Mouse (Mus musculus): ENCODE data around the gene Emd. TPM values are rescaled to one million over a fixed set of nuclear protein-coding genes. Genes with fewer than 3 reads are reported as not detected.

The Emd gene
- 24.7 and 30.3 TPM in 2 replicates for polyA plus RNA-seq (2012; rRNA removed)

DNA sequence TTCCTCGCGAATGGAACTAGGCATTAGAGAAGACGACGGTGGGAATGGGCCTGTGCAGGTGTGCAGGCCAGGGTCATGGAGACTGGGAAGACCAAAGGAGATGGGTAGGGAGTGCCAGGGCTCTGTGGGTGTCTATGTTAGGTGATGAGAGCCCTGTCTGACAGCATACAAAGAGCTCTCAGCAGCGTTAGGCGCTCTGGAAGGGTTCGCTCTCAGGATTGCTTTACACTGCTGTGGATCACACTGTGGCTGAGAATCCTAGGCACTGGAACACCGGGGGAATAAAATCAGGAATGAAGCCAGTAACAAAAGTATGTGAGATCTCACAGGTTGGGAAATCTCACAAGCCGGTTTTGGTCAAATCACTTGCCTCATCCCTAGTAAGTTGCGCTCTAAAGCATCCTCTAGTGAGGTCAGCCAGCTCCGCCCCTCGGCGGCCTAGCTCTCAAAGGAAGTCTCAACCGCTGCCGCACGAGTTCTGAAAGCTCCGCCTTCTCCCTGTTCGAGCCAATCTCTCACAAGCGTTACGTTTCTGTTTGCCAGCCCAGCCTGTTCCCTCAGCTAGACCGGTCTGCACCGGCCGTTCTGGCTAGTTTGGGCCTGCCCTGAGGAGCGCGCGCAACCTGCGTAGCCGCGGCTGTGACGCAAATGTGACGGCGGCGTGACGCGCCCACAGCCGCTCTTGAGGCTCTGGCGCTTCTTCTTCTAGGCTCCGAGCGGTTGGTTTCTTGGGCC is at the start of gene Emd:
Gene Emd (plus strand): TSS at position 535 of the 735 bp plus-strand sequence.

DNA sequence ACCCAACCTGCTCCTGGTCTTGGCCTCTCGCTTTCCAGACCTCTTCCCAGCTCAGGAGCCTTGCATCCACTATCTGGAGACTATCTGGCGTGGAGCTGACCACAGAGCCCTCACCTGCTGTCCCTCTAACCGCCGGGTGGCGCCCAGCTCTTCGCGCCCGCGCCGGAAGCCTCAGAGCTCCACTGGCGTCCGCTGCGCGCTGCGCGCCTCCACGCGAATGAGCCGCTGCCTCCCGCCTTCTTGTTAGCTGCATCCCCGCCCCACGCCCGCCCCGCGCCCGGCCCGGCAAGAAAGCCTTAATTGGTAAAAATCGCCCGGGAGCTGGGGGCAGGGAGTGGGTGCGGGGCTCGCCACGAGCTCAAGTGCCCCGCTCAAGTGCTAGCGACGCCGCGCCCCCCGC is 4.9 kb upstream of the Emd start, which contains the start of gene Flna:
Gene Flna (minus strand): TSS at position 206 of the 400 bp plus-strand sequence.

GRCm38 (mm10) chrX:74270062-74270901 is 15.8 kb downstream of the Emd start, which contains the start of gene Rpl10:
Gene Rpl10 (plus strand): TSS chrX:74270812.

DNA sequence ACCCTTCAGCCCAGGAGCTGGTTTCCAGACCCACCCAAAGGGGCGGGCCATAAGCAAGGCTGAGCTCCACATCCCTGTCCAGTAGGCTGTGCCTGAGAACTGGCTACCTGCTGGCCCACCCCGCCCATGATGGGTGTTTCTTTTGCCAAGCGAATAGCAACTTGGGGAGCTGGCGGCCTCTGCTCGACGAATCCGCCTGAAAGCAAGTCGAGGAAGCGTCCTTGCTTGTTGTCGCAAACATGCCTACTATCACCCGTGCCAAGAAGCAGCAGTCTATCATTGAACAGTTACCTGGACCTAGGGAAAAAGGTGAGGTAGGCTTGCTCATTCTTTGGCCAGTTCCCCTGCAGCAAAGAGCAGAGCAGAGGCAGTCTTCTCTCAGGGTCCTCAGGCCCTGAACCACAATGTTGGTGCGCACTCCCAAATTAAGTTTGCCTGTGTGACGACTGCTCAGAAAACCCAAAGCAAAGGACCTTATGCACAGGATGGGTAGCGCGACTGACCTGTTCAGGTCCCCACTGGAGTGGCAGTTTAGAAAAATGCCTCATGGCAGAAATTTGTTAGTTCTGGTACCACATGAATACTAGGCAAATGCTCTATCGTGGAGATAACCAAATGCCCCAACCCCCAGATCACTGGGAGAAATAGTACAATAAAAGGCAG is 27.4 kb downstream of the Emd start, which contains the start of the genes Taz and Dnase1l1:
Gene Taz (plus strand): TSS at position 181 of the 663 bp plus-strand sequence.
Gene Dnase1l1 (minus strand): TSS at position 606 of the 663 bp plus-strand sequence.

DNA sequence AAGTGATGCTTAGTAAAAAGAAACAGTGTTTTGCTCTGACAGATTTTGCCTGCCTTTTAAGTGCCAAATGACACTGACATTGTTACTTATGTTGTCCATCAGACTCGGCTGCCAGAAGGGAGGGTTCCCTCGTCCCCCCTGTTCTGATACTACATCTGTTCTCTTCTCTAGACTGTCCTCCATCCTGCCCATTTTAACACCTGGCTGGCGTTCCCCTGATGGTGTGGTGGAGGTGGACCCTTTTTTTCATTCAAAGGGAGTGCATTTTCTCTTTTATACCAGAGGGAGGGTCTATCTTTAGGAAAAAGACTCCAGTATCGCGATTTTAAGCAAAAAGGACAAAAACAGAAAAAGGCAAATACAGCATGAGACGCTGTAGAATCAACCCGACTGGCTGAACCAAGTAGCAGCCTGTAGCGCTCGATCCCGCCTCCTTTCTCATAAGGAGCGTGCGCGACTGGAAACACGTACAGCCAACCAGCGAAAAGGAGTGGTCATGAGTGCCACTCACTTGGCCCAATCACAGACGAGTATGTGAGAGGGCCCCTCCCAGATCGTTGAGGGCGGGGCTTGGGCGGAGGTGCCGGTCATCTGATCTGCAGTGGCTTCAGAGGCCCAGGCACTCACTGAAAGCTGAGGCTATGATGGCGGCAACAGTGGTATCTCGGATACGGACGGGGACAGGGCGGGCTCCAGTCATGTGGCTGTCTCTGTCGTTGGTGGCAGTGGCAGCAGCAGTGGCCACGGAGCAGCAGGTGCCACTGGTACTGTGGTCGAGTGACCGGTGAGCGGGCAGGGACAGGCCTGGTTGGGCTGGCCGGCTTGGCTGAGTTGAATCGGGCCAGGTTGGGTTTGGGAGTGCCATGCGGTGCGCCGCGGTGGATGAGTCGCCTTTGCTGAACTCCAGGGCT is 42.3 kb downstream of the Emd start, which contains the start of gene Atp6ap1:
Gene Atp6ap1 (plus strand): TSS at position 560 of the 911 bp plus-strand sequence.

DNA sequence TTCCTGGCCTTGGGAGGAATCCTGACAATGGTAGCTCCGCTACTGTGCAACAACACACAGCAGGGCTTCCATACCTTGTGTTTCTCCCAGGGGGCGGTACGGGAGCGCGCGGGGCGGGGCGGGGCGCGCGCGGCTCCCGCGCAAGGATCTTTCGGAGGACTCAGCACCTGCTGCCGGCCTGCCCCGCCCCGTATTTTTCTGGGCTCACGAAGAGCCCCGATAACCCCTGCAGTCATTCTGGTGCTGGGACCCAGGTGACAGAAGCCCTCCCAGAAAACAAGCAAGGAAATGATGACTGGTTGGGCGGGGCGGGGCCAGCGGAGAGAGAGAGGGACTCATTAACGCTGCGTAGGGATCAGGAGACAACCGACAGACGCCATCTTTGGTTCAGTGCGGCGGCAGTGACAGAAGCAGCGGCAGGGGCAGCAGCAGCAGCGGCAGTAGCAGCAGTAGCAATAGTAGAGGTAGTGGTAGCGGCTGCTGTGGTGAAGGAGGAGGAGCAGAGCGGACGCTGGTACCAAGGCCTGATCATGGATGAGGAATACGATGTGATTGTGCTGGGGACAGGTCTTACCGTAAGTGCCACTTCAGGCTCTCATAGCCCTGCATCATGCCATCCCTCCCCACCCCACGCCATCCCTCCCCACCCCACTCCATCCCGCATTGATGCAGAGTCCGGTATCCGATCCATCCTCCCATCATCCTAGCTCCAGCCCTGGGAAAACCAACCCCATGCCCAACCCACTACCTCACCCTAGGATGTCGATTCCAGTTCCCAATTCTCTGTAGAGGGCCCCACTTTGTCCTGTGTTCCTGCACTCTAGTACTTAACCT is 50.6 kb downstream of the Emd start, which contains the start of gene Gdi1:
Gene Gdi1 (plus strand): TSS at position 132 of the 834 bp plus-strand sequence.

Other genes with a start within 250 kb of the Emd start
- gene Irak1, start 230.8 kb upstream of the Emd start, polyA plus RNA-seq (2012; rRNA removed), result 20.0 and 22.1 TPM in 2 replicates
- gene Opn1mw, start 127.2 kb upstream of the Emd start, polyA plus RNA-seq (2012; rRNA removed), result not detected in 2 replicates
- gene Mecp2, start 119.3 kb upstream of the Emd start, polyA plus RNA-seq (2012; rRNA removed), result 3.7 and 4.0 TPM in 2 replicates
- gene Tex28, start 86.8 kb upstream of the Emd start, polyA plus RNA-seq (2012; rRNA removed), result not detected in 2 replicates
- not detected in 2 replicates for gene Tktl1, start 77.4 kb upstream of the Emd start, polyA plus RNA-seq (2012; rRNA removed)
- 62.6 and 67.5 TPM in 2 replicates for gene Flna, start 4.9 kb upstream of the Emd start, polyA plus RNA-seq (2012; rRNA removed)
- 1,179 and 1,434 TPM in 2 replicates for gene Rpl10, start 16.1 kb downstream of the Emd start, polyA plus RNA-seq (2012; rRNA removed)
- 18.0 and 20.9 TPM in 2 replicates for gene Taz, start 27.2 kb downstream of the Emd start, polyA plus RNA-seq (2012; rRNA removed)
- gene Dnase1l1, start 27.6 kb downstream of the Emd start, polyA plus RNA-seq (2012; rRNA removed), result 21.8 and 24.2 TPM in 2 replicates
- 58.9 and 70.1 TPM in 2 replicates for gene Atp6ap1, start 42.4 kb downstream of the Emd start, polyA plus RNA-seq (2012; rRNA removed)
- gene Gdi1, start 50.3 kb downstream of the Emd start, polyA plus RNA-seq (2012; rRNA removed), result 101 and 102 TPM in 2 replicates
- gene Fam50a, start 58.3 kb downstream of the Emd start, polyA plus RNA-seq (2012; rRNA removed), result 22.3 and 24.1 TPM in 2 replicates
- gene Plxna3, start 74.4 kb downstream of the Emd start, polyA plus RNA-seq (2012; rRNA removed), result 2.8 and 2.9 TPM in 2 replicates
- 43.3 and 50.5 TPM in 2 replicates for gene Lage3, start 98.9 kb downstream of the Emd start, polyA plus RNA-seq (2012; rRNA removed)
- 18.2 and 19.7 TPM in 2 replicates for gene Ubl4a, start 118.5 kb downstream of the Emd start, polyA plus RNA-seq (2012; rRNA removed)
- 3.6 and 4.8 TPM in 2 replicates for gene Slc10a3, start 118.7 kb downstream of the Emd start, polyA plus RNA-seq (2012; rRNA removed)
- 5.9 and 7.1 TPM in 2 replicates for gene Fam3a, start 138.6 kb downstream of the Emd start, polyA plus RNA-seq (2012; rRNA removed)
- 12.9 and 13.4 TPM in 2 replicates for gene Ikbkg, start 138.6 kb downstream of the Emd start, polyA plus RNA-seq (2012; rRNA removed)
- 22.1 and 30.4 TPM in 2 replicates for gene G6pdx, start 174.5 kb downstream of the Emd start, polyA plus RNA-seq (2012; rRNA removed)
- gene Gm6880, start 226.7 kb downstream of the Emd start, polyA plus RNA-seq (2012; rRNA removed), result not detected in 2 replicates